Mouse (Mus musculus): ENCODE measurements around the gene Spaca4. TPM values are rescaled to one million over a fixed set of nuclear protein-coding genes. Genes with fewer than 3 reads are reported as not detected.

The Spaca4 gene
- total RNA-seq, 4 experiments from 2014 or later, result not detected

DNA sequence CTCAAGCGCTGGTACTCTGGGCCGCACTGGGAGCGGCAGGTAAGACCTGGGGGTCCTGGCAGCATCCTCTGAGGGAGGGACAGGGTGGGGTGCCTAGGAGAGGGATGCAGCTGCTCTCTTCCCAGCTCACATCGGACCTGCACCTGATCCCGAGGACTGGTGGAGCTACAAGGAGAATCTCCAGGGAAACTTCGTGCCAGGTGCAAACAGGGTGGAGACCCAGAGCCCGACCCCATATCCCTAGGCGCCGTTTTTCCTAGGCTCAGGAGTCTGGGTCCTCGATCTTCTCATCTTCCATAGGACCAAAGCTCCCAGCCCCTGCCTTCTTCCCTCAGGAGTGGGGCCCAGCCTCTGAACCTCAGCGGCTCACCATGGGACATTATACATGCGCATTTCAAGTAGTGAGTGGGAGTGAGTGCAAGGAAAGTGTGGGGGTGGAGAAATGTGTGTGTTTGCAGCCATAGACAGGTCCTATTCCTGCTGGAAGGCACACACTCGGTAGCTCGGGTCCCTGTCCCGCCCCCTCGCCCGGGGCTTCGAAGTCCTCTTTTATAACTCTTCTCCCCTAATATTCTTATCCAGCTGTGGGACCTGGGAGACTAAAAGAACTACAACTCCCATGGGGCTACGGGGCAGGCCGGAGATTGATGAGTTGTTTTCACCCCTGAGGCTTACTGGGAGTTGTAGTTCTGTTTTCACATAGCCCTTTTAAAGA lies 25.2 kb downstream of the Spaca4 start:
- DNase-seq (ENCODE audit: low spot score in 2 of 2), result peak; percentile 70 to 88

DNA sequence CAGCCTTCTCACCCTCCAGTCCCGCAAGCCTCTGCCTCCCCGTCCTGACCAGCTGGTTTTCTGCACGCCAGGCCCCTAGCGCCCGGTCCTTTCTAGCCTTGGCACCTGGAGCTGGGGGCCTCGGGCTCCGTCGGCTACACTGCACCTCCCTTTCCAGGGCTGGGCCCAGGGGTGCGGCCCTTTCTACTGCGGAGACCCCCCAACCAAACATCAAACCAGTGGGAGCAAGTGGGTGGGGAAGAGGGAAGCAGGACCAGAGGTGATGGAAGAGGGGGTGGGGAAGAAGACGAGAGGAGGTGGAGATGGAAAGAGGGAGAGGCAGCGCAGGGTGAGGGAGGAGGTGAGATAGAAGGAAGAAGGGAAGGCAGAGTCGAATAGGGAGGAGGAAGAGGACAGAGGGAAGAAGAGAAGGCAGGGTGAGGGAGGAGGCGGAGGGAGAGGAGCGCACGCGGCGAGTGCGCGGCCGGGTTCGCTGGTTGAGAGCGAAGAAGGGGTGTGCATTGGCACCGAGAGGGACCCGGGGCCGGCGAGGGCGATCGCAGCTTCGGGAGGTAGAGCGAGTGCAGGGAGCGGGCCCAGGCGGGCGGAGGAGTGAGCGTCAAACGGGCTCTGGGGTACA lies 26.0 kb downstream of the Spaca4 start, which contains the start of gene Car11:
Gene Car11 (plus strand): TSS at position 321 of the 619 bp plus-strand sequence.
- peak in 1 of 2 experiments; percentile 48 for DNase-seq (ENCODE audit: low spot score in 2 of 2)

DNA sequence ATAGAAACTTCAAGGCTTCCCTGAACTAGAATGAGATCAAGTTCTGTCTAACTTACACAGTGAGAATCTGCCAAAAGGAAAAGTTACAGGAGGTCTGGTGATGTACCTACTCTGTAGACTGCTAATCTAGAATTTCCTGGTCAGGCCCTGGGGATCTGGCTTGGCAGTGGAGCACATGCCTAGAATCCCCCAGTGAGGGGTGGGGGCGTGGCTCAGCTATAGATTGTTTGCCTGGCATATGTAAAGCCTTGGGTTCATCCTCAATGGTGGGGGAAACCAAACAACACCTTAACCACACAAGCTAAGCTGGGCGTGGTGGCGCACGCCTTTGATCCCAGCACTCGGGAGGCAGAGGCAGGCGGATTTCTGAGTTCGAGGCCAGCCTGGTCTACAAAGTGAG lies 27.7 kb downstream of the Spaca4 start:
- DNase-seq (ENCODE audit: low spot score in 2 of 2), result no peak

DNA sequence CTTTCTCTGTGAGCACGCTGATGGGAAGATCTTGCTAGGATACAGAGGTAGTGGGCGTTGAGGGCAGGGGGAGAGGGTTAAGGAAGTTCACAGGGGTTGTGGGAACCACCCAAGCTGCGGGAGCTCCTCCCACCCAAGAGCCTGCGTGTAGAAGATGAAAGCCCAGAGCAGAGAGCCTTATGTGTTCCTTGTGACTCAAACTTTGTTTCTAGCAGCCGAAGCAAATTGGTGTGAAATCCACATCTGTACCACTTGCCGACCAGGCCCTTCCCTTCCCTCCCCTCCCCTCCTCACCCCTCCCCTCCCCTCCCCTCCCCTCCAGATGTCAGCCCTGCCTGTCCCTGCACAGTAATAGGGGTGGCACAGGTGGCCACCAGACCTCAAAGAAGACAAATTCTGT lies 30.5 kb downstream of the Spaca4 start:
- DNase-seq (ENCODE audit: low spot score in 2 of 2), result no peak

DNA sequence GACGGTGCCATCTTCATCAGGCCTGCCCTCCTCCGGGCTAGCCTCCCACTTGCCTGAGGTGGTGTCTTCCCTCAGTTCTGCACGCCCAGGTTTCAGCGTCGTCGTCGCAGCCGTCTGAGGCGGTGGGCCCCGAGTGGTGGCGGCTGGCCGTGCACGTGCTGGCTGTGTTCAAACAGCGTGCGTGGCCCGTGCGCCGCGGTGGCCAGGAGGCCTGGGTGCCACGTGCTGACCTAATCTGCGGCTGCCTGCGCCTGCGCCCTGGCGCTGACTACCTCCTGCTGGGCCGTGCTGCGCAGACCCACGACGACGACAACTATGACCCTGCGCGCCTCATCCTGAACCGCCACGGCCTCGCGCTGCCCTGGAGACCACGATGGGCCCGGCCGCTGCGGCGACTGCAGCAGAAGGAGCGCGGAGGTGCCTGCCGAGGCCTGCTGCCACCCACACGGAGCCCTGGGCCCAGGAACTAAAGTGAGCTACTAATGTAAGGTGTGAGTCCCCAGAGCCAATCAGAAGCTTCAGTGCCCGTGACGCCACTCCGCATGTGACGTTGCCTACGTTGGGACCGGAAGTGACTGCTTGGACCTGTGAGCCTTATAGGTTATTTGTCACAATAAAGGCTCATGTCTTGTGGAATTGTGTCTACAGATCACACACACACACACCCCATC lies 31.6 kb downstream of the Spaca4 start, which contains the start of gene Sec1:
Gene Sec1 (minus strand): TSS at position 482 of the 671 bp plus-strand sequence.
- no peak for DNase-seq (ENCODE audit: low spot score in 2 of 2)

DNA sequence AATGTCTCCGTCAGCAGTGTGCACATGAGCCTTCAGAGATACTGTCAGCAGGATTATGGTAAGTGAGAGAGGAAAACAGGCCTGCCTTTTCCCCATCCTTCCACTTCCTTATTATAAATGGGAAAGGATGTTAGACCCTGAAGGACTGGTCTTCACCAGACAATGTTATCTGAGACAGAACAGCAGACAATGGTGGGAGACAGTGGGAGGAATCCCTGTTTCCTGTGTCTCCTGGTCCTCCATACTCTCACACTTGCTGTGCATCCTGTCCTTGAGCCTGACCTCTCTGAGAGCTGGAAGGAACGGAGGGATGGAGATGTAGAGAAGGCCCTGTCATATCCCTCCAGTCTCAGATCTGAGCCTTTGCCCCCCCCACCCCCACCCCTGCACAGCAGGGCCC lies 33.2 kb downstream of the Spaca4 start:
- DNase-seq (ENCODE audit: low spot score in 2 of 2), result no peak

DNA sequence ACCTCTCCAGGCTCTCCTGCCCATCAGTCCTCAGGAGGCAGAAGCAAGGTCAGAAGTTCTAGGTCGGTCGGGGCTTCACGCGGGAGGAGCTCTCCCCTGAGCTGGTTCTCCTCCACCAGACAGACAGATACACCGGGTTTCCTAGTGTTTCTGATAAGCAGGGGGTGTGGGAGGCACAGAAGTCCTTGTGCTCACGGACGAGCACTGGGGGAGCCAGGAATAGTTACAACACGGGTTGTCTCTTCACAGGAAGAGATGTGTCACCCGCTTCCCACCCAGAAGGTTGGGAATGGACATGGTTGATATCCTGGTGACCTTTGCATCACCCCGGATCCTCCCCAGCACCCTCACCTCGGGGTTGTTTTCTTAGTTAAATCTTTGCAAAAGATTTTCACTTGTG lies 35.8 kb downstream of the Spaca4 start:
- DNase-seq (ENCODE audit: low spot score in 2 of 2), result no peak

DNA sequence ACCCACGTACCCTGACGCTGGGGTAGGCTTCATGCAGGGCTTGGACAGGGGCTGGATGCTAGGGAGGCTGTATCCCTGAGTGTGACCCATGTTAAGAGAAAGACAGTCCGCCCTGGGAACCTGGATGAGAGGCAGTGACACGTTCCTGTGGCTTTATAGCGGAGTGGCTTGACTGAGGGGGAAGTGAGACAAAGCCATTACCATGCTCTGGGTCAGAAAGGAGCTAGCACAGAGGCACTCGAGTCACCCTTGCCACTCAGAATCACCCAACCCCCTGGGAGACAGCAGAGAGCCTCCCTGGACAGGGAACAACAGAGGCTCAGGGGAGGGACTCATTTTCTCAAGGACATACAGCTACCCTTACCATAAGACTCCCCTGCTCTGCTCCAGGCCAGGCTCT lies 36.5 kb downstream of the Spaca4 start:
- no peak for DNase-seq (ENCODE audit: low spot score in 2 of 2)

DNA sequence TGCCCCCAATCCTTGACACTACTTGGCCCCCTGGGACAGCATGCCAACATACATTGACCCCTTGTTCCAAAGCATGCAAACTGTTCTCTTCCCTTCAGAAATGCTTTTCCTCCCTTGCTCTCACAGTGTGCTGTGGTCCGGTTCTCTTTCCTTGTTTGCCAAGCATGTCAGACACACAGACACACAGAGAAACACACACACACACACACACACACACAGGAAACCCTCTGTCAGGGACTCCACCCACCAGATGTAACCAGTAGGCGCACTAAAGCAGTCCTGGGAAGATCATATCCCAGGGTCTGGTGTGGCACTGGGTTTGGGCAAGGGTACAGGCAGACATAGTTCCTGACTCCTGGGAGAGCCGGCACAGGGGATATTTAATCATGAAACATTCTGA lies 38.8 kb downstream of the Spaca4 start:
- DNase-seq (ENCODE audit: low spot score in 2 of 2), result no peak

DNA sequence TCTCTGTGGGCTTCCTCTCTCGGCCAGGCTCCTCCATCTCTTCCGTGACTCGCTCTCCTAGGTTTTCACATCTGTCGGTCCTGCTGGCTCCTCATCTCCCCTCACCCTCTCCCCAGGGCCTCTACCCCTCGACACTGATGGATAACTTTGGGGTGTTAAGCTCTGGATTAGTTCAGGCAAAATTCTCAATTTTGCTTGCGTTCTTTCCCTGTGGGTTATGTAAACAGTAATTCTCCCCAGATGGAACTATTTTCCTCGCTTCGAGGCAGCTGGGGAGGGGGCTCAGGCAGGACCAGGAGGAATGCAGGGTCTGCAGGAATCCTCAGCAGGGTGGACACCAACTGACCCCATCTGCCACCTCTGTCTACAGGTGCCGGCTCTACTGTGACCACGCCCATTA lies 39.8 kb downstream of the Spaca4 start:
- DNase-seq (ENCODE audit: low spot score in 2 of 2), result no peak

DNA sequence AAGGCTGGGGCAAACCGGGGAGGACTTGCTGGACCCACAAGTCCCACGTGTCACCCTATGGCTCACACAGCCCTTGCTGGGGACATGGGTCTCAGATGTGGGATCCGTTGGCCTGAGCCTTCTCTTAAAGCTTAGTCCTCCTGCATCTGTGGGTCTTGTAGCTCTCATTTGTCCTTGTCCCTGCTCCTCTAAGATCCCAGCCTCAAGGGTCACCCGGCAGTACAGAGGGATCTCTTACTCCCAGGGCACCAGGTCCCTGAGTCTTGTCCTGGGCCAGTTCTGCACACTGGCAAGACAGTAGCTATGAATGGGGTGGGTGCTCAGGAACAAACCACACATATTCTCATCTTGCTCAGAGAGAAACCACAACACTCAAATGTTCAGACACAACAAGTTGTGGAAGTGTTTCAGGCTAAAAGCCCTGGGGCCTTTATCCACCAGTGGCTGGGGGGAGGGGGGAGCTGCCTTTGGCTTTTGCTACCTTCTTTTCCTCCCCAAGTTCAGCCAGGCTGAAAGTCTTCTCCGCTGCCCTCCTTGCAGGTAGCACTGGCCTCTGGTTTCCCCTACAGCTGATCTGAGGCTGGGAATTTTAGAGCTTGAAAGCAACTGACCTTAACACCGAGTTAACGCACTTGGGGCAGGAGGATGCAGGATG lies 42.1 kb downstream of the Spaca4 start, which contains the start of gene Ntn5:
Gene Ntn5 (plus strand): TSS at position 627 of the 655 bp plus-strand sequence.
- no peak for DNase-seq (ENCODE audit: low spot score in 2 of 2)

DNA sequence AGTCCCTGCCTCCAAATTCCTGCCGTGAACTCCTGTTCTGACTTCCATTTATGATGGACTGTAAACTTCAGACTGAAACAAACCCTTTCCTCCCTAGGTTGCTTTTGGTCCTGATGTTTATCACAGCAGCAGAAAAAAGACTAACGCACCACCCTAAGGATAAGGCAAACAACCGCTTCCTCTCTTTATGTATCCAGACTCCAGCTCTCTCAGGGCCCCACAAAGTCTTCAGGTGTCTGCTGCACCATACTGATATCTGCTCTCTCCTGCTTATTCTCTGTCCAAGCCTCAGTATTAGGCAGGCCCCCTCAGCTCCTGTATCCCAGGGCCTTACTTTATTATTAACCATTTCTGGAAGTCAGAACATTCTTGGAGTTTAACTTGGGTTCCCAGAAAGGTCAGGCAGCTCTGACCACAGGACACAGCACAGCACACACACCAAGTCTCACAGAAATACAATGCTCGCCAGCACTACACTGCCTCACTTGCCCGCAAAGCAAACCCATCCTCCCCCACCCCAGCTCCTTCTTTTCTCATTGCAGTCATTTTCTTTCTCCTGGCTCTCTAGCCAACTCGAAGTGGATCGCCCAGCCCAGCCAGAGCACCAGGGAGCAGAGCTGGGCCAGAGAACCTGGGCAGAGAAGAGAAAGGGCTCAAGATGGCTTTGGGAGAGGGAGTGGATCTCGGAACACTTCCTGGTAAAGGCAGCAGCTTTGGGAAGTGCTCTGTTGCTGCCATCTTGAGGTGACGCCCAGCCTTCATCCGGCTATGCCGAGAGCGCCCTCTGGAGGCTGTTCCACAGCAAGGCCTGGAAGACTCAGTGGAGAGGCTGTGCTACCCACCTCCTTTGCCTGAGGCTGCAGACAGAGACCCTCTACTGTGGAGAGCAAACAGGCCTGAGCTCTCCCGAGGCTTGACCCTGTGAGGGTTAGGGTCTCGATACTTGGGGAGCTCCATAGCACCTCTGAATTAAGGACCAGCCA lies 43.2 kb downstream of the Spaca4 start:
- DNase-seq (ENCODE audit: low spot score in 2 of 2), result peak; percentile 46 to 73

DNA sequence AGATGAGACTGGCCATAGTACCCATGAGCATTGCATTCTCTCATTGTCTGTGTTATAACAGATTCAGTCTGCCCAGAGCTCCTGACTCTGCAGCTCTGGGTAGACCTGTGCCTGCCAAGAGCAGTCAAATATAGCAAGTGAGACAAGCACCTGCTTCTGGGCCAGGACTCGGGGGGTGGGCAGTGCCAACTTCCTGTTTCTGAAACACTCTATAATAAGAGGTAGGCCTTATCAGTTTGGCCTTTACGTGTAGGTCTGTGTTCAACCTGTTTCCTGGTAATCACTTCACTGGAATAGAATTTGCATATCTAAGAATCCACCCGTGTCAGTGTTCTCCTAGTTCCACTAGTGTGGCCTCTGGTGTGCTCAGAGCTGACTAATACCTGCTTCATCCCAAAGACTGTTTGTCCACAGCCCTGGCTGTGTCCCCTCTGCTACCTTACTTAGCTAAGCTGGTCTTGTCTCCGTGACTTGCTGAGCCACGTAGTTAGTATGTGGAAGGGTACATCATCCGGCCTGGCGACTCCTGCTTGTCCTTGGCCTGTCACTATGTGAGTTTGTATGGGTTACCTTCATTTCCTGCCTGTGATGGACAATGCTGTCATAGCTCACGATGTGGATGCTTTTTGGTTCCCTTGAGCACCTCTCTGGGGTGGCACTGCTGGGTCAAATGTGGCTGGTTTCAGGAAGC lies 44.4 kb downstream of the Spaca4 start:
- DNase-seq (ENCODE audit: low spot score in 2 of 2), result no peak

DNA sequence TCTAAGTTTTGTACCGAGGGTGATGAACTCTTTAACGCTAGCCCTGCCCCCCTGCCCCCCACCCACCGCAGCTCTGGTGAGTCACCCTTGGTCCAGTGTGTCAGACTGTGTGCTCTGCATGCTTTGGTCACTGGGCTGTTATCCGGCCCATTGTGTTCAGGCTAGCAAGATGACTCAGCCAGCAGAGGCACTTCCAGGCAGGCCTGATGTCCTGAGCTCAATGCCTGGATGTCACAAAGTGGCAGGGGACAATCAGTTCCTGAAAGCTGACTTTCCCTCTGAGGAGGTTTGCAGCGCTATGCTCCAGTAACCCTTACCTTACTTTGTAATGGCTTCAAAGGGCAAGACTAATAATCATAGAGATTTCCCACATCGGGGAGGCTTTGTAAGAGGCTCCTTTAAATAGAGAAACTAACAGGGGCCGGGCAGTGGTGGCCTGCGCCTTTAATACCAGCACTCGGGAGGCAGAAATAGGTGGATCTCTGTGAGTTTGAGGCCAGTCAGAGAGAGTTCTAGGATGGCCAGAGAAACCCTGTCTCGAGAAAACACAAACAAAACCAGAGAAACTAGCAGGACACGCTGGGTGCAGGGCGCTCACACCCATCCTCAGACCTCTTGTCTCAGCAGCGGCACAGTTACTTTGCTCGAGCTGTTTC lies 45.5 kb downstream of the Spaca4 start:
- DNase-seq (ENCODE audit: low spot score in 2 of 2), result no peak

DNA sequence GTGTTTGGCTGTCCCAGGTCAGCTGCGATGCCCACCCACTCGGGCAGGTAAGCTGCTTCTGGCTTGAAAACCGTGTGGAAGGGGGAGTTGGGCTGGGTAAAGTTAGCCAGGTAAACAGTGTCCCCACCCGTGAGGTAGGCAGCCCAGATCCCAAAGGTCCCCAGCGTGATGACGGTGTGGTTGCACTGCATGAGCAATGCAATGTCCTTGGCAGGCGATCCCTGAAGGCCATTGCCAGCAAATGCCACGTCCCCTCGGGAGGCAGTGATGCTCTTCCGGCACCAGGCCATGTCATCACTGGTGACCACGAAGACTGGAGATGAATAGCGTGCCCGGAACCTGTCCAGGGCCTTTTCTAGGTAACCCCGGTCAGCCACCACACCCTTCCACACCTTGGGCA lies 47.1 kb downstream of the Spaca4 start:
- no peak for DNase-seq (ENCODE audit: low spot score in 2 of 2)

DNA sequence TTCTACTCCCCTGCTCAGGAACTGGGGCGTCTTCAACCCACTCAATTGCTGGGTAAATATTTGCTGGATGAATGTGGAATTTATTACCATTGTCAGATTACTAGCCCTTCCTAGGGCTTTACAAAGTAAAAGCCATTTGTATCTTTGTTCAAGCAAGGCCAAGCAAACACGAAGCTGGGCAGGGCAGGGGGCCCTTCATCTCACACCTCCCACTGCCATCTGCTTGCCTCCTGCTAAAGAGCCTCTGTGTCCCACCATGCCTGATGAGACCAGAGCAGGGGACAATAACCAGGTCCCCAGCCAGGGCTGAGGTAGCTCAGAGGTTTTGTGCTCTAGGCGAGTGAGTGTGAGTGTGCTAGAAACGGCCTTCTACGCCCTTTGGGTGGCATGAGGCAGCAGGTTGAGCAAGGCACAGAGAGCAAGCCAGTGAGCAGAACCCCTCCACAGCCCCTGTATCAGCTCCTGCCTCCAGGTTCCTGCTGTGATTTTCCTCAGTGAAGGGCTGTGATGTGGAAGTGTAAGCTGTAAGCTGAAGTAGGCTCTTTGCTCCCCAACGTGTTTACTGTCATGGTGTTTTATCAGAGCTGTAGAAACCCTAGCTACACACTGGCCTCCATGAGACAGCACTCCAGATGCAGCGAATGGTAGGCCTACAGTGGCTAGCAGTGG lies 47.9 kb downstream of the Spaca4 start:
- no peak for DNase-seq (ENCODE audit: low spot score in 2 of 2)
